Mouse (Mus musculus) neural tube, embryonic 13.5 days (tissue): ENCODE results near the gene Fam173a. TPM values are rescaled to one million over a fixed set of nuclear protein-coding genes. Genes with fewer than 3 reads are reported as not detected.

ENCODE experiments used
- ATAC-seq: fragments of 200-750 bp; cut with Nextera tagmentation; 2 replicates; pipeline ENCODE4 v1.8.0; 2017; ENCODE audit warnings: low read depth, mild to moderate bottlenecking, moderate TSS enrichment, moderate library complexity
- H3K27ac ChIP-seq: fragments of 300-500 bp; sonication (generic); replicated peaks from 2 replicates; pipeline ENCODE4 v1.5.1; 2015; ENCODE audit warnings: moderate library complexity, mild to moderate bottlenecking, inconsistent platforms
- H3K27me3 ChIP-seq: fragments of 300-500 bp; sonication (generic); 2 replicates; pipeline ENCODE4 v1.6.1; 2015; ENCODE audit warnings: mild to moderate bottlenecking, inconsistent platforms
- H3K36me3 ChIP-seq: fragments of 300-500 bp; sonication (generic); 2 replicates; pipeline ENCODE4 v1.6.1; 2015; ENCODE audit warnings: mild to moderate bottlenecking, inconsistent platforms
- H3K4me1 ChIP-seq: fragments of 300-500 bp; sonication (generic); replicated peaks from 2 replicates; pipeline ENCODE4 v1.6.1; 2015; ENCODE audit warnings: inconsistent platforms
- H3K4me2 ChIP-seq: fragments of 300-500 bp; sonication (generic); 2 replicates; pipeline ENCODE4 v1.6.1; 2015; ENCODE audit warnings: inconsistent platforms, mild to moderate bottlenecking, moderate library complexity
- H3K4me3 ChIP-seq: fragments of 300-500 bp; sonication (generic); 2 replicates; pipeline ENCODE4 v1.5.1; 2015; ENCODE audit warnings: mild to moderate bottlenecking, inconsistent platforms
- H3K9ac ChIP-seq: fragments of 300-500 bp; sonication (generic); 2 replicates; pipeline ENCODE4 v1.6.1; 2015; ENCODE audit warnings: moderate library complexity, mild to moderate bottlenecking, inconsistent platforms
- H3K9me3 ChIP-seq: fragments of 300-500 bp; sonication (generic); 2 replicates; pipeline ENCODE4 v1.6.1; 2016; ENCODE audit warnings: inconsistent platforms
- WGBS: fragments of 180-500 bp; shearing (Covaris S2); methylation state at CpG from one replicate; pipeline ENCODE4 v1.1.7; 2015; 5-methylcytosine and 5-hydroxymethylcytosine counted together
- polyA plus RNA-seq: library from polyadenylated mRNA; unstranded; fragments of >200 nt; fragmentation: Nextera tagmentation; extraction: Ambion mirVana; gene quantifications from 2 replicates; pipeline ENCODE4 v1.2.1, GENCODE M21; 2015

Fam173a gene
- polyA plus RNA-seq, 1 experiment from 2014 or later, result 73.6 TPM

DNA sequence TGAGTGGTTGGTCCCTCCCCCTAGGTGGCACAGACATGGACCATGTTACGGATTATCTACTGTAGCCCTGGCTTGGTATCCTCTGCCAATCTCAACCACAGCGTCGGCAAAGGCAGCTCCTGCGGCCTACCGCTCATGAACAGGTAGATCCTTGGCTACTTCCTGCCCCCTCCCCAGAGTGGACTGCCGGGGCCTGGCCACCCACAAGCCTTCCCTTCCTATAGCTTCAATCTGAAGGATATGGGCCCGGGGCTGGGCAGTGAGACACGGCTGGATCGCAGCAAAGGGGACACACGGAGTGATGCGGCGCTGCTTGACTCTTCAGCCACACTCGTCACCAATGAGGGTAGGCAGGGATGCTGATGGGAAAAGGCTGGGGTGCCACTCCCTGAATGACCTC, 34.3 kb upstream of the Fam173a start:
- no peak for ATAC-seq
- Histone ChIP-seq H3K27ac (no peak overlapping the region), H3K27me3 (no peaks in the 10 kb centered on the region), H3K9me3 (no peaks in the 10 kb centered on the region), H3K36me3 (peaks cover 51% of the 10 kb centered on the region), H3K4me3 (no peak overlapping the region), H3K9ac (peak overlapping the region; percentile 38; the same call in 1 of the 2 replicates), H3K4me2 (no peak overlapping the region), H3K4me1 (peaks cover 85% of the 10 kb centered on the region)
- WGBS, result 93% methylated on average over 13 of the region's 13 CpGs

GRCm38 (mm10) chr17:25825984-25826570, 33.4 kb upstream of the Fam173a start:
- Histone ChIP-seq H3K4me1 (peaks cover 76% of the 10 kb centered on the region), H3K4me3 (no peak overlapping the region), H3K36me3 (peaks cover 42% of the 10 kb centered on the region), H3K9me3 (no peaks in the 10 kb centered on the region), H3K27ac (no peak overlapping the region), H3K4me2 (no peak overlapping the region), H3K27me3 (0 out of 2 replicates have a peak, but pooled peaks cover 2% of the 10 kb centered on the region), H3K9ac (no peak overlapping the region)
- ATAC-seq, result no peak
- WGBS, result 95% methylated on average over 27 of the region's 27 CpGs

DNA sequence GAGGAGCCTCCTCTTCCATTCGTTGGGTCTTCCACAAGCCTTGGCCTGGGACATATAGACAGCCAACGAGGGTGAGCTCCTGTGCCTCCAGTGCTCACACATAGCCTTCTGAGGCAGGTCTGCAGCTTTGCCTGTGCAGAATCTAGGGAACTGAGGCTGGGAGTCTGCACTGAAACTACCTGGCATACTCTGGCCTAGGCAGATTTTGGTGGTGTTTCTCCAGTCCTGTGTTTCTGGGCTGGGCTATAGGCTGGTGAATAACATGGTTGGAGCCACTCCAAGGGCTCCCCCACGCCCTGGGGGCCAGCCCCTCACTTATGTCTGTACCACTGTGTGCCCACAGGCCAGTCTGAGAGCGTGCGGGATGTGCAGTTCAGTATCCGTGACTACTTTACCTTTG, 32.6 kb upstream of the Fam173a start:
- peaks cover 68% of the 10 kb centered on the region for H3K4me1 ChIP-seq
- H3K27ac ChIP-seq, result no peak overlapping the region
- ATAC-seq, result no peak
- peak overlapping the region; percentile 99 for H3K4me2 ChIP-seq
- H3K9me3 ChIP-seq, result no peaks in the 10 kb centered on the region
- peaks cover 37% of the 10 kb centered on the region for H3K36me3 ChIP-seq
- peak overlapping the region; percentile 69; the same call in 1 of the 2 replicates for H3K4me3 ChIP-seq
- peak overlapping the region; percentile 91; the same call in 1 of the 2 replicates for H3K9ac ChIP-seq
- 89% methylated on average over 6 of the region's 6 CpGs for WGBS
- peaks cover 8% of the 10 kb centered on the region for H3K27me3 ChIP-seq

- Histone ChIP-seq H3K9ac (peak overlapping the region; percentile 91), H3K36me3 (peaks cover 38% of the 10 kb centered on the region), H3K27ac (no peak overlapping the region), H3K27me3 (peaks cover 16% of the 10 kb centered on the region), H3K4me3 (peak overlapping the region; percentile 69), H3K4me2 (peak overlapping the region; percentile 99), H3K4me1 (peaks cover 61% of the 10 kb centered on the region), H3K9me3 (no peaks in the 10 kb centered on the region)
- no peak for ATAC-seq
- WGBS, result 74% methylated on average over 16 of the region's 17 CpGs
Measured at GRCm38 (mm10) chr17:25824362-25825142, 31.9 kb upstream of the Fam173a start.

GRCm38 (mm10) chr17:25823452-25823851, 30.8 kb upstream of the Fam173a start, which contains the start of gene Wdr24:
Gene Wdr24 (plus strand): TSS chr17:25823627.
- ATAC-seq, result peak; percentile 44
- Histone ChIP-seq H3K4me1 (peaks cover 54% of the 10 kb centered on the region), H3K27ac (peak within 1 kb of the TSS; percentile 76)

DNA sequence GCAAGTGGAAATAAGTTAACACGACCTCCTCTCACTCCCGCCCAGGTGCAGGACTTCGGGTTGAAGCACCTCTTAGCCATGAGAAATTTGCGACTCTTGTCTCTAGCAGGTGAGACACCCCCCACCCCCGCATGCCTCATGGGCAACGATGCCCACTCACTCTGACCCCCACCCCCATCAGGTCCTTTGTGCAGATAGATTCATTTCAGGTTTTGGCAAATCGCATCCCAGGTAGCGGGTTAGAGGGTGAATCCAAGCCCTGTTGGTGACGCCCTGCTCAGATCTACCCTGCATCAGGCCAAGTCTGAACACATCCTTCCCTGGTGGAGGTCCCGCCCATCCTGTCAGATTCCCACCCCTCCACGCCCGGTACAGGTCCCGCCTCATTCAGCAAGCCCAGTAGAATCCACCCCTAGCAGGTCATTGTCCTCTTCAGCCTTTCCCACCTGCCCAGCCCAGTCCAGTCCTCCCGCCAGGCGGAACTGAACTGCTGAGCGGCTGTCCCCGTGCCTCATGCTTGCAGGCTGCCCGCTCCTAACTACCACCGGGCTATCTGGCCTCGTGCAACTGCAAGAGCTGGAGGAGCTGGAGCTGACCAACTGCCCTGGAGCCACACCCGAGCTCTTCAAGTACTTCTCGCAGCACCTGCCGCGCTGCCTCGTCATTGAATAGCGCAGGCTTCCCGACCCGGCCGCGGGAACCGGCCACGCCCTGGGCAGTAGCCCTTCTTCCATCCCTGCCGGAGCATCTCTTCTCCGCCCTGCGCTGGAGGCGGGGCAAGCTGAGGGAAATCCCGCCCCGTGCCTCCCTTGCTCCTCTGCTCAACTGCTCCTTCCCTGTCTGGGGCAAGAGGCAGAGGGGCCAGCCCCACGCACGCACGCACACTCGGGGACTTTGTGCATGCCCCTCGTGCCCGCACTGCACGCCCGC, 26.4 kb upstream of the Fam173a start:
- no peak for ATAC-seq
- Histone ChIP-seq H3K9me3 (no peaks in the 10 kb centered on the region), H3K36me3 (peaks cover 39% of the 10 kb centered on the region), H3K4me2 (no peak overlapping the region), H3K27me3 (peaks cover 39% of the 10 kb centered on the region), H3K4me3 (no peak overlapping the region), H3K4me1 (peaks cover 11% of the 10 kb centered on the region), H3K27ac (no peak overlapping the region), H3K9ac (no peak overlapping the region)
- WGBS, result 7% methylated on average over 46 of the region's 46 CpGs

More at GRCm38 (mm10) chr17:25823452-25823851, 30.8 kb upstream of the Fam173a start, which contains the start of gene Wdr24:
- peaks cover 45% of the 10 kb centered on the region for H3K36me3 ChIP-seq
- H3K27me3 ChIP-seq, result peaks cover 27% of the 10 kb centered on the region
- 1% methylated on average over 18 of the region's 18 CpGs for WGBS
- peak within 1 kb of the TSS; percentile 69 for H3K4me3 ChIP-seq
- peak within 1 kb of the TSS; percentile 91 for H3K9ac ChIP-seq
- peak within 1 kb of the TSS; percentile 99 for H3K4me2 ChIP-seq
- H3K9me3 ChIP-seq, result no peaks in the 10 kb centered on the region

- Histone ChIP-seq H3K4me2 (no peak overlapping the region), H3K9ac (no peak overlapping the region), H3K4me1 (peaks cover 16% of the 10 kb centered on the region), H3K9me3 (no peaks in the 10 kb centered on the region), H3K27ac (no peak overlapping the region), H3K27me3 (peaks cover 39% of the 10 kb centered on the region), H3K4me3 (no peak overlapping the region), H3K36me3 (peaks cover 39% of the 10 kb centered on the region)
- ATAC-seq, result no peak
- WGBS, result 88% methylated on average over 11 of the region's 11 CpGs
Measured at GRCm38 (mm10) chr17:25817662-25818061, 25.0 kb upstream of the Fam173a start.

DNA sequence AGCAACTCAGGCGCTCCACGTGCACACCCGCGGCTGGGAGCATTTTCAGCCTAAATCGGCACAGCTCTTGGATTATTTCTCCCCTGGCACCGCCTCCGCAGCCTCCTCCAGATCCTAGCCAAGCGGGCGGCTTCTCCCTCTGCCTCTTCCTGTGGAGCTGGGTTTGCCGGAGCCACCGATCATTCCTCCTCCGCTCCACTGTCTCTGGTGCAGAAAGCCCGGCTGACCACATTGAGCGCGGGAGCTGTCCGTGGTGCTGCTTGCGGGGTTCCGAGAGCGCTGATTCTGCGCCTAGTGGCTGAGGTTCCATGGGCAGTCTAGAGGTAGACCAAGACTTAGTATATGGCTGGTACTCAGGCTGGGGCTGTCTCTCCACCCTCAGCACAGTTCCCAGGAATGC, 20.8 kb upstream of the Fam173a start:
- Histone ChIP-seq H3K27ac (no peak overlapping the region; the same call in 1 of the 2 replicates), H3K36me3 (peaks cover 26% of the 10 kb centered on the region), H3K27me3 (peaks cover 18% of the 10 kb centered on the region), H3K9me3 (no peaks in the 10 kb centered on the region), H3K9ac (peak overlapping the region; percentile 53), H3K4me3 (peak overlapping the region; percentile 21), H3K4me2 (peak overlapping the region; percentile 47), H3K4me1 (peaks cover 47% of the 10 kb centered on the region)
- under 1% methylated on average over 20 of the region's 20 CpGs for WGBS
- no peak for ATAC-seq

DNA sequence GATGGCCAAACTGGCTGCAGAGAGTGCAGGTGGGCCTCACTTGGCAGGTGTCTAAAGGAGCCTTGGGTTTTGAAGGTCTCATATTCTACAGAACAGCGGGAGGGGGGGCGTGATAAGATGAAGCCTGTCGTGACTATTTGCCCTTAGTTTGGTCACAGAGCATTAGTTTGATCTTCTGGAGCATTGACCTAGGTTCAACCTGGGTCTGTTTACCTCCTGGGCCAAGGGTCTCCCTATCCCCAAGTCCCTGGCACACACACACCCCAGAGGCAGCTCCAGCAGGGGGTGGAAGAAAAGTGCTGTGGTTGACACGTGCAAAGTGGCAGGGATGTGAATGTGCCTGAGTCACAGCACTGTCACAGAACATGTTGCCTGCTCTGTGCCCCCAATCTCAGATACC, 18.2 kb upstream of the Fam173a start:
- ATAC-seq, result no peak
- Histone ChIP-seq H3K36me3 (0 out of 2 replicates have a peak, but pooled peaks cover 3% of the 10 kb centered on the region), H3K27me3 (peaks cover 5% of the 10 kb centered on the region; the same call in 1 of the 2 replicates), H3K9ac (peak overlapping the region; percentile 99), H3K4me2 (peak overlapping the region; percentile 97), H3K4me1 (peaks cover 53% of the 10 kb centered on the region), H3K9me3 (no peaks in the 10 kb centered on the region), H3K4me3 (peak overlapping the region; percentile 91; the same call in 1 of the 2 replicates), H3K27ac (no peak overlapping the region)
- WGBS, result 81% methylated on average over 4 of the region's 4 CpGs

GRCm38 (mm10) chr17:25809606-25810340, 17.1 kb upstream of the Fam173a start:
- H3K4me1 ChIP-seq, result peaks cover 53% of the 10 kb centered on the region
- ATAC-seq, result peak; percentile 66
- peak overlapping the region; percentile 91 for H3K4me3 ChIP-seq
- H3K27ac ChIP-seq, result peak overlapping the region; percentile 98
- WGBS, result 4% methylated on average over 25 of the region's 25 CpGs
- peak overlapping the region; percentile 97 for H3K4me2 ChIP-seq
- peaks cover 5% of the 10 kb centered on the region; the same call in 1 of the 2 replicates for H3K27me3 ChIP-seq
- peak overlapping the region; percentile 99 for H3K9ac ChIP-seq
- H3K36me3 ChIP-seq, result 0 out of 2 replicates have a peak, but pooled peaks cover 3% of the 10 kb centered on the region
- H3K9me3 ChIP-seq, result no peaks in the 10 kb centered on the region
